Mouse (Mus musculus) lung, postnatal 10 days (tissue): Measurements from ENCODE around the gene Fbxo9.
"Not testable (repeated sequence)": the region's sequence is repeated elsewhere in the genome, so short reads cannot be mapped to it uniquely, and the experiment has no call there.

Source experiments
- DNase-seq: peaks from one replicate; pipeline ENCODE4 v3.0.0; 2021

Fbxo9 gene

GRCm38 (mm10) chr9:78108796-78109239 lies at the start of gene Fbxo9, which contains the start of gene Ick:
Gene Fbxo9 (minus strand): TSS chr9:78109065.
Gene Ick (plus strand): TSS chr9:78109192.
- DNase-seq = peak; percentile 96

GRCm38 (mm10) chr9:78157221-78157620 lies 48.4 kb upstream of the Fbxo9 start:
- no peak for DNase-seq

DNA sequence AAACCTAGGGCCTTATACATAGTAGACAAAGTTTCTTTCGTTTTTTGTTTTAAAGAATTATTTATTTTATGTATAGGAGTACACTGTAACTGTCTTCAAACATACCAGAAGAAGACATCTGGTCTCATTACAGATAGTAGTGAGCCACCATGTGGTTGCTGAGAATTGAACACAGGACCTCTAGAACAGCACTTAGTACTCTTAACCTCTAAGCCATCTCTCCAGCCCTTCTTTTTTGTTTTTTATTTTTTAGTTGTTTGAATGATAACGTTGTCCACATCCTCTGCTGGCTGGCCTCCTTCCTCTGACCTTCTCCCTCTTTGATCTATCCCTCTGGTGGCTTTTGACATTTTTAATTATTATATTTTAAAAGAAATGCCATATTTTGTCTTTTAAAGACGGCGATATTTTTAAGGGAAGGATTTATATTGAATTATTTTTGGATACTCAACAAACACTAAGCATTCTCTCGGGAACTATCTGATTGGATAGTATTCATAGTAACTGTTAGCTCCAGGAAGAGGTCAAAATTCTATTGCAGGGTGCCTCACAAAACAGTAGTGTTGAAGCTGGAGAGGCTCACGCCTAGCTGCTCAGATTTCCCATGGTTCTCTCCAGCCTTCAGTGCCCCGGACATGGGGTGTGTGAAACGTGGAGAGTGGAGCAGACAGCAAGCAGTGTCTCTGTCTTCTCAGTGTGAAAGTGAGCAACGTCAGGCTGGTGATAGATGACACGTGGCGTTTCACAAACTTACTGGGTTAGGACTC lies 45.5 kb upstream of the Fbxo9 start:
- DNase-seq = no peak

DNA sequence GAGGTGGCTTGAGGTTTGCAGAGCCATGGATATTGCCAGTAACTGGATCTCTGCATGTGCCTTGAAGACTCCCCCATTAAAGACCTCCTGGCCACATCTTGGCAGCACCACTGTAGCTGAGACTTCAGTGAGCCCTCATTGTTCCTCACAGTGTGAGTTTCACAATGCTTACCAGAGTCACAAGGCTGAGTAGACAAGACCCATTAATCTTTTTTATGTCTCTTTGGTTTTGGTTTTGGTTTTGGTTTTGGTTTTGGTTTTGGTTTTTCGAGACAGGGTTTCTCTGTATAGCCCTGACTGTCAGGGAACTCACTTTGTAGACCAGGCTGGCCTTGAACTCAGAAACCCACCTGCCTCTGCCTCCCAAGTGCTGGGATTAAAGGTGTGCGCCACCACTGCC lies 40.9 kb upstream of the Fbxo9 start:
- not testable (repeated sequence) for DNase-seq

- DNase-seq = no peak
These were observed 39.3 kb upstream of the Fbxo9 start for GRCm38 (mm10) chr9:78148149-78148548.

GRCm38 (mm10) chr9:78146627-78147026 lies 37.8 kb upstream of the Fbxo9 start:
- DNase-seq = no peak

DNA sequence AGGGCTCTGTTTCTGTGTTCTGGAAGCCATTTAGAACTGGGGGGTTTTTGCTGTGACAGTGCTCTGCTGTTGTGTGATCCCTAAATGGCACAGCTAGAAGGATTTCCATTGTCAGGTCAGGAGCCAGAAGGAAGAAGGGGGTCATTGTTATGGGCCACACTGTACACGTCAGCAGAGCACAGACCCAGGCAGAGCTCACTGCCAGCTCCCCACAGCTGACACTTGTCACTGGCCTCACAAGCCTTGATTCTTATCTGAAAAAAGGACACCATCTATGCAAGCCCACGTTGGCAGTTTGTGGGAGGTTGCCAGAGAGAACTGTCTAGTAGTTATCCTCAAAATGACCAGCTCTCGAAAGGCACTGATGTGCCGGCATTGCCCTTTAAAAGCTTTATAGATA lies 37.2 kb upstream of the Fbxo9 start:
- no peak for DNase-seq

DNA sequence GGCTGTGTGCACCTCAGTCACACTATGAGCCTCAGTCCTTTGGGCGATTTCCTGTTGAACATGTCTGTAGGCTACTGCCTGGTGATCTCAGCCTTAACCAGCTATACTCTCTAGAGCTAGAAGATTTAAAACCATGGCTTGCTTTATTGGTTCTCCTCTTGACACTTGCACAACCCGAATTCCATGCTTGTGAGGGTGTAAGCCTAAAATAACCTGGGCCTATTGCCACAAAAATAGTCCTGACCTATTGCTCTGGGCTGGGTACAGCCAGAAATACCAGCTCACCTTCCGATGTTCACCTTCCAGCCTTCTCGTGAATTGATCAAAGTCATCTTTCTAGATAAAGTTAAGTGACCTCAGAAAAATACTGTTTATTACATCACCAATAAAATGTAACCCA lies 30.6 kb upstream of the Fbxo9 start:
- peak; percentile 24 for DNase-seq

GRCm38 (mm10) chr9:78138044-78138676 lies 29.3 kb upstream of the Fbxo9 start:
- no peak for DNase-seq

DNA sequence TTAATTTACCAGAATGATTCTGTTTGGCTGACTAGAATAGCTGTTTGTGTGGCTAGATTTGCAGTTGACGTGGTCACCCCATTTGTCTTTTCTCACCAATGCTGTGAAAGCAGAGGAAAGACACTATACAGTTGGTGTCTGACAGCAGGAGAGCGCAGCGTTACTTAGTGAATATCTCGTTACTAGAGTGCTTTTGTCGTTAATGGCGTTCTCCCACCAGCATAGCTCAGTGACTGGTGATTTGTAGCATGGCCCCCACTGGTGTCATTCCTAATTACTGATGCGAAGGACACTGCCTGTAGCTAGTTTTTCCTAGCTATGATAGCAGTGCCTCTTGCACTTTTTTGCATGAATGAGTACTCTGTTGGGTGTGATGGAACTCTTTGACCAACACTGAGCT lies 26.8 kb upstream of the Fbxo9 start:
- DNase-seq = no peak

DNA sequence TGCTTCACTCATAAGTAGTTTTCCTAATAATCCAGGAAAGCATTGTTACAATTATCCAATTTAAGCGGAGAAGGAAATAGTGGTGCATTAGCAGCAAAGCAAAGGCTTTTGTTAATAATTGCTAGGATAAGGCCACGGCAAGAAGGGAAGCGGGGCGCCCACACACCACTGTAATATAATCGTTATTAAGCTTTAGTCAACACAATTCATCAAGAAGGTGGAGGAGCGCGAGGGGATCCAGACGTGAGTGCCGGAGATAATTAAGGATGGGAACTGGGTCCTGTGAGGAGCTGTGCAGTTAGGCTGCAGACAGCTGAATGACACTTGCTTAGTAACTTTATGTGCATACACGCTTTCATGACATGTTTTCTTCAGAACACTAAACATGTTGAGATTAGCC lies 17.8 kb upstream of the Fbxo9 start:
- no peak for DNase-seq

- DNase-seq = no peak
These were observed 17.1 kb upstream of the Fbxo9 start for GRCm38 (mm10) chr9:78126007-78126406.

DNA sequence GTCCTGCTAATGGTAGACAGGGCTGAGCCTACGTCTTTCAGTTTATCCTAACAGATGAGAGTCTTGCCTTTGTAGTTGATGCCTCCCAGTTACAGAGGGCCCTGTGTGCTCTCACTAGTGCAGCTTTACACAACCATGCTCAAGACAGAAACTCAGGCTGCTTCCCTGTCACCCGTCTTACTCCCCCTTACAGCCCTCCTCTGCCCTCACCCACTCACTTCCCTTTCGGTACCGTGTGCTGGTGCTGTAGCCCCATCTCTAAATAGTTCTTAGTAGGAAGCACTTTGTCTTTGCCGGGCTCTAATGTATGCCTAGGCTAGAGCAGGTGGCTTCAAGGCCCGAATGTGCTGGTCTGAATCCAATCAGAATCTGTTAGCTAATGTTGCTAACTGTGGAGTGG lies 15.4 kb upstream of the Fbxo9 start:
- no peak for DNase-seq

DNA sequence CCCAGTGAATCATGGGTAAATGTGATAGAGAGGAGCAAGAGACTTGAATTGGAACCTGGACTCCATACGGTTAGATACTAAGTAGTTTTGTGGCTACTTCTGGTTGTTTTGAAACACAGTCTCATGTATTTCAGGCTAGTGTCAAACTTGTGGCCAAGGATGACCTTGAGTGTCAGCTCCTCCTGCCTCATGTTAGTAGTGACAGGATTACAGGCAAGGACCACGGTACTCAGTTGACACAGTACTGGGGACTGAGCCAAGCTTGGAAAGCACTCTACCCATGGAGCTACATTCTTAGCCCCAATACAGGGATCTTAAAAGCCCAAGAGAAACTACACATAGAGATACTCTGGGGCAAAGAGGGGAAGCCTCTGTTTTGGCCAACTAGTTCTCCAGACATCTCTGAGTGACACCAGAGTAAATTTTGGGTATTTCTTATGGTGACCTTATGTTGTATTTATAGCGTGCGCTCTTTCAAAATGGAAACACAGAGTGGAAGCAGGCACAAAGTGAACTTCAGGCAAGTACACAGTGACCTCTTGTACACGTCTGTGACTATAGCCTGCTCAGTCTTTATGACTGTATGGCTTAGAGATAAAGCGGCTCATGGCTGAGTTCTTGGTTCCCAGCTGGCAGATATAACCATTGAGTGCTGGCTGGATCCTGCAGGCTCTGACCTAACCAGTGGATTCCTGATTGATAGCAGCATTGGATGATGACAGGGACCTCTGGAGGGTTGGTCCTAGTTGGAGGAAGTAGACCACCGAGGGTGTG lies 14.3 kb upstream of the Fbxo9 start:
- no peak for DNase-seq

DNA sequence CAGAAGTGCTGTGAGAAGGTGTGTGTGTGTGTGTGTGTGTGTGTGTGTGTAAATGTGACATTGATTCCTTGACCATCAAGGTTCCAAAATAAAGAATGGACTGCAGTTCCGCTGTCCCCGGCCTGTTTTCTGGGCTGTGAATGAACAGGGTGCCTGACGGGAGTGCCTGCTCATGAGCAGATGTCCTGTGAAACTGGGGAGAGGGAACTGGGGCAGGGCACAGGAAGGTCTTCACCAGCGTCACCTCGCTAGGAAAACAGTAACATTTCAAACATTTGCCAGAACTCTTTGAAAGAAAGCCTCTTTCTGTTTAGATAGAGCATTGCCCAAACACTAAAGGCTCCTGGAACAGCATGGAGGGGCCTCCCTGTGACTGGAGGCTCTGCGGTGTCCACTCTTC lies 13.1 kb upstream of the Fbxo9 start:
- no peak for DNase-seq

GRCm38 (mm10) chr9:78121358-78121757 lies 12.5 kb upstream of the Fbxo9 start:
- DNase-seq = peak; percentile 61

DNA sequence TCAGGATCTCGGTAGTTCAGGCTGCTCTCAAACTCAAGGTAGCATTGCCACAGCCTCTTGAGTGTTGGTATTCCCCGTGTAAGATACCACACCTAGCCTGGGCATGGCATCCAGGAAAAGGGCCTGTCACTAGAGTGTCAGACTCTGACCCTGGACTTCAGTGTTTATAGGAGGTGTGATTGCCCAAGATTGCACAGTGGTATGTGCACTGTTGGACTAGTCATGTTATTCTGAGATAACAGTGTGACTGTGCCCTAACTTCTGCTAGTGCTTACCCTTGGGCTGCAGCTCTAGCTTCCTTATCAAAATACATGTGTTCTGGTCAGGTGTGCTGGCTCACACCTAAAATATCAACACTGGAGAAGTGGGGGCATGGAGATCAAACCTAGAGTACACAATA lies 8.8 kb upstream of the Fbxo9 start:
- no peak for DNase-seq

GRCm38 (mm10) chr9:78115746-78116145 lies 6.9 kb upstream of the Fbxo9 start:
- no peak for DNase-seq

GRCm38 (mm10) chr9:78113538-78113885 lies 4.6 kb upstream of the Fbxo9 start:
- DNase-seq = no peak

DNA sequence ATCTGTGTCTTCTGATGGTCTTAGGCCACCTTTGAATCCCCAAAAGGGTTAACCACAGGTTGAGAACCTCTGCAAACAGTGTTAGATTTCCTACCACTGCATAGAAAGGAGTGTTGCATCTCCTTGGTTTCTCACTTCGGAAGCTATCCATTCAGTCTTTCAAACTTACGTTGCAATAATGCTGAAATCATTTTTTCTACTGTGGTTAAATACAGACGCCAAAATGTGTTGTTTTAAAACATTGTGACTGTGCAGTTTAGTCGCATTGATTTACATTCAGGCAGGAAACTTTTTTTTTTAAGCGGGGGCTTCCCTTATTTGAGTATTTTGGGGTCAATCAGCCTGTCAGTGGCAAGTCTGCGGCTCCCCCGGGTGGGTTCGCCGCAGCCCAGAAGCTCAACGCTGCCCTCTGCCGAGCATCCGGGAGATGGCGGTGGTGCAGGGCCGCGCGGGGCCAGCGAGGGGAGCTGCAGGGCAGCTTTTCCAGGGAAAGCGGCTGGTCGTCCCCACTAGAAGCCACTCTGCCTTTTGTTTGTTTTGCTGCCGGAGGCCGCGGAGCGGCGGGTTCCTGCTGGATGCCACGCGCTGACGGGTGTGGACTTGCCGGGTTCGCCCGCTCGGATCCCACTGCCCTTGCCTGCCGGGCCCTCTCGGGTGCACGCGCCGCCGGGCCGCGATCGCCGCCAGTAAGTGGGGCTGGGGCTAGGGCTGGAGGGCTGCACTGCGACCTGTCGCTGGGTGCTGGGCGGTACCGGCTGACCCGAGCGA lies 4.1 kb upstream of the Fbxo9 start:
- peak; percentile 95 for DNase-seq

GRCm38 (mm10) chr9:78111456-78111855 lies 2.6 kb upstream of the Fbxo9 start:
- DNase-seq = no peak

GRCm38 (mm10) chr9:78109656-78110055 lies 791 bp upstream of the Fbxo9 start:
- DNase-seq = no peak
